Mouse (Mus musculus): ENCODE data around the gene Fmo2. TPM values are rescaled to one million over a fixed set of nuclear protein-coding genes. Genes with fewer than 3 reads are reported as not detected.

The Fmo2 gene
- total RNA-seq, 4 experiments from 2014 or later, result 39.6 to 65.4 (median 54.4) TPM

DNA sequence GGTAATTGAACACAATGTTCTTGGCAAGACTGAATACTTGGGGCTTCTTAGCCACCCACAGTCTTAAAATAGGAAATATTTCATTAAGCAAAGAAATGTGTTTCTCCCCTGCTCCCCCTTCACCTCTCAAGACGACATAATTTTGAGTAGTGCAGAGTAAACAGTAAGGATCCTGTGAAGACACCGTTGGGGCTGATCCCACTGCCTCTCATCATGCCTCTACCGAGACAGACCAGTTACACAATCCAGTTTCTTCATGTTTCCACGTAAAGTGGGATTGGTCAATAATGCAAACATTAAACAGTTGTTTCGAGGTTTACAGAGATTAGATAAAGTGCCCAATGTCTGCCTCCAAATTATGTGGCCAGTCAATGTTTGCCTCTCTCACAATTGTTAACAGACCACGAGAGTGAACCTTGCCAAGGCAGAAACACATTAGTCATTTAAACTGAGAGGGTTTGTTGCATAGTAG is 6.5 kb downstream of the Fmo2 start:
- no peak for DNase-seq (ENCODE audit: low spot score)

DNA sequence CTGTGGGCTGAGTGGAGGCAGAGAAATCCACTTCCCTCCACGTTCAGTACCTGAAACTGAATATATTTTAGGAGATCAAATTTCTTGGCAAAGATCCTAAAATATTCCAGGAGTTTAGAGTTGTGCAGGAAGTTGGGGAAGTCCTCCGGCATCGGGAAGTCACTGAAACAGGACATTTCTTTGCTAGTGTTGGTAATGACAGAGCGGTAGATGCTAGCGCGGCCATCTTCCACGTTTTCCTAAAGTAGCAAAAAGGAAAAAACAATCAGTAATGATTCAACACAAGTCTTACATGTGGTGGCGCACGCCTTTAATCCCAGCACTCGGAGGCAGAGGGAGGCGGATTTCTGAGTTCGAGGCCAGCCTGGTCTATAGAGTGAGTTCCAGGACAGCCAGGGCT is 9.9 kb downstream of the Fmo2 start:
- no peak for DNase-seq (ENCODE audit: low spot score)

DNA sequence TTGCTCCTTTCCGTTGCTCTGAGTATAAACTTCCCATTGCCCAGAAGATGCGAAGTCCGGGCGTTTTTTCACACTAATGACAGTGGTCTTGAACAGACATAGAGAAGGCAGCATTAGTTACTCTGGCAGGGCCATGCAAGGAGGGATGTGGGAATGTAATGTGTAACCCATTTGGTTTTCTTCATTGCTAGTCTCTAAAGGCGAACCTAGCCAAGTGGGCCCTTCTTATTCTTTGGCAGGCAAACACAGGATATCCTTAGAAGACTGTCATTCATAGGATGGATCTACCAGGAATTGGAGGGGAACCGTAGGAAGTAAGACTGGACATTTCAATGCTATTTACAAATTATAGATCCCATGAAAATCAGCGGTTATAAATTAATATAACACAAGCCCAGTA is 10.9 kb downstream of the Fmo2 start:
- no peak for DNase-seq (ENCODE audit: low spot score)

DNA sequence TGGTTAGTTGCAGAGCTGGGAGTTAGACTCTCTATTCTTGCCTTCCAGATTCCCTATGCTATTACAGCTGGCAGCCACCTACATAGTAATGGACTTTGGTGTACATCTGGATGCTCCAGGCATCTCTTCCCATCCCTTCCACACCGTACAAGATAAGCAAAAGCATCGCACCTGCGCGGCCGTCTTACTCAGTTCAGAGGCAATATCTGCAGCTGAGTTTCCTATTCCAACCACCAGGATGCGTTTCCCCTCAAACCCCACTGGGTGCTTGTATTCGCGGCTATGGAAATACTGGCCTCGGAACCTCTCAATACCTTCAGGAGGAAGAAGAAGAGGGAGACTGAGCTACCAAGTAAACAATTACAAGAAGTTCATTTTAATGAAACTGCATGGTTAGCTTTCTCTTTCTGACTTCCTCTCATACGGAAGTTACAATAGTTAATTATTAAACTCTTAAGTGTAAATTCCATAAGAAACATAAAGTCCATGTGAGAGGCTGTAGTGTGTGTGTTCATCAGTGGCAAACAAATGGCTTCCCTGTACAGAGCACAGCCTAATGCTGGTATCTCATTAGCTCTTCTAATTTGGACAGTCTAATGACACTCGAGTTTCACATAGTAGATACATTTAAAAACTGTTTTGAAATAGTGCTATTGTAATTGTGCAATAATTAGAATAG is 12.2 kb downstream of the Fmo2 start:
- no peak for DNase-seq (ENCODE audit: low spot score)

DNA sequence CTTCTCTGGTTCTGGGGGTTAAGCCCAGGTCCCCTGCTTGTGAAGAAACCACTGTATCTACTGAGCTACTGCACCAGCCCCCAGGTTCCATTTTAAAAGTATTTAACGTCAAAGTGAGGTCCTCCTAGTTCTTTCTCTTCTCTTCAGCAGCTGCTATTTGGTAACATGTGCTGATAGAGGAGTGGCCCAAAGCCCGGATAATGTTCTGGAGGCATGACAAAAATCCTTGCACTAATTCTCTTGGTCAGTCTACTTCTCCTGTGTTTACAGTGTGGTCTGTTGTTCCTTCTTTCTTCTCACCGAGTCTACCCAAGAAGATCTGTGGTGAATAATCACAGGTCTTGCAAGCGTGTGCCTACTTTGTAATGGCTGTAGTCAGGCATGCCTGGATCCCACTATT is 15.8 kb downstream of the Fmo2 start:
- no peak for DNase-seq (ENCODE audit: low spot score)

DNA sequence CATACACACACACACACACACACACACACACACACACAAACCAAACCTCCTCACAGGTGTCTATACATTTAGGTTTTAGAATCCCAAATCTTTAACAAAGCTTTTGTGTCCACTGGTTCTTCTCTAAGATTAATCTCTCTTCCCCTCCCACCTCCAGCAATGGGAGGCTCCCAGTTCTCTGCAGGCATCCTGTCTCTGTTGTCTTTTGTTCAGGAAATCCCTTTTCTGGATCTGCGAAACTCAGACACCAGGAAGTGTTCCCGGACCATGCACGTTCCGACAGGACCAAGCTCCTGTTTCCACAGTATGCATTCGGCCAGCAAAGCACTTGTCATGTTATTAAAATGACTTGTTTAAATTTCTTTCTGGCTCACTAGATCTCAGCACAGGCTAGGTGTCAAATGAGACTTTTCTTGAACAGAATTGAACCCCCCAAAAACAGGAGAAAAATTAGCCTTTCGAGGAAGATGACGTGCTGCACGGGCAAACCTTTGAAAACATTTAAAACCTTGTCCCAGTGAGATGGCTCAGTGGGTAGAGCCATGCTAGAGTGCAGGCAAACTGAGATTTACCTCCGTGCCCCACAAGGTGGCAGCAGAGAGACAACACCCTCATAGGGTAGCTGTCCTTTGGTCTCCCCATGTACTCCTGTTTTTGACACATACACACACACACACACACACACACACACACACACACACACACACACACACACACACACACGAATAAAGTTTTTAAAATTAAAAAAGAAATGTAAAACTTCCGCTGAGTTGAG is 18.7 kb downstream of the Fmo2 start:
- DNase-seq (ENCODE audit: low spot score), result peak; percentile 72

DNA sequence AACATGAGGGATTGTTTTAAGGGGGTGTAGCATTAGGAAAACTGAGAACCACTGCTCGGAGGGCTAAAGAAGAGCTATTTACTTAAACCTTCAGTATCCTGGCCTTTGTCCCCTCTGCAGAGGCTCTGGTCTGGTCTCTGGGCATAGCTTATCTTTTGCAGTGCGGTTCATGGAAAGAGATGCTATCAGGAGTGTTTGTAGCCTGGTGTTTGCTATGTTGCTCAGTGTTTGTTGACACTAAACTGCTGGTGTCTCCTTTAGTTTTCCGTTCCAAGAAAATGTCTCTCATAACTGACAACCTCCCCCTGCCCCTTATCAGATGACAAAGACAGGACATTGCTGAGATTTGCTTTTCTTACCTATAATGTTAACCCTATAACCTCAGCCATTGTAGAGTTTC is 23.4 kb downstream of the Fmo2 start:
- DNase-seq (ENCODE audit: low spot score), result no peak

DNA sequence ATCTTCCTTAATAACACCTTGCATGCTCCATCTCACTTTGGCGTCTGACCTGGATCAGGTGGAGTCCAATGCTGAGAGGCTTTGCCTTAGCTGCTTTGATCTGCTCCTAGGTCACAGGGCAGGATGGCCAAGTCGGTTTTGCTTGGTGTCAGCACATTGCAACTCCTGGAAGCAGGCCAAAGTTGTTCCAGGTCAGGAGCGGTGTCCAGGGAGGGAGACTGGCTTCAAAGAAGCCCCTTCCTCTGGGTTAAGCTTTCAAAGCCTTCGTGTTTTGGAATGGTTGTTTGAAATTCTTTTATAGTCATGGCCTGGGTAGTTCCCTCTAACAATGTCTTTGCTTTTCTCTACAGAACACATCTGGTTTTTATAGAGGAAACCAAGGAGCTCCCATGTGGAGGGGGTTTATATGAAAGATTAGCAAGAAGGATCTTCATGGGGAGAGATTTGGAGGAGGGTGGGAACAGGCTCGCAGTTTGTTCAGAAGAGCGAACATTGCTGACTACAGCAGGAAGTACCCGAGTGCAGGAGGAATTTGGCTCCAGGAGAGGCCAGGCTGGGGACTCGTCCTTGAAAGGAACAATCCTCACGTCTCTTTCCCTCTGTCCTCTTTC is 26.7 kb downstream of the Fmo2 start:
- no peak for DNase-seq (ENCODE audit: low spot score)

DNA sequence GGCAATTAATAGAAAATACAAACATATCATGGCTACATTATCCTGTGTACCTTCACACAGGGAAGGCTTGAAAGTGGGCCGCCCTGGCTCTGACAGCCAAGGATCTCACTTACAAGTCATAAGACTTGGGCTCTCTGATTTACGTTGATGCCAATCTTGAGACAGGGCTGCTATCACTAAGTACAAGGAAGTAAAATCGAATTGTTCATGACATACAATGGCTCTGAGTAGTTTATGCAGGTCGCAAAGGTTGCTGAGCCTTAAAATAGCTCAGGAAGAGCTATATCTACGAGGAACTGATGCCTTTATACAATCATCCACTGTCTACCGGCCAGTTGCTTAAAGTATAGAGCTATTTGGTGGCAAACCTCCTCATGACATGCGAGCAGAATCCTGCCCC is 27.5 kb downstream of the Fmo2 start:
- DNase-seq (ENCODE audit: low spot score), result no peak

DNA sequence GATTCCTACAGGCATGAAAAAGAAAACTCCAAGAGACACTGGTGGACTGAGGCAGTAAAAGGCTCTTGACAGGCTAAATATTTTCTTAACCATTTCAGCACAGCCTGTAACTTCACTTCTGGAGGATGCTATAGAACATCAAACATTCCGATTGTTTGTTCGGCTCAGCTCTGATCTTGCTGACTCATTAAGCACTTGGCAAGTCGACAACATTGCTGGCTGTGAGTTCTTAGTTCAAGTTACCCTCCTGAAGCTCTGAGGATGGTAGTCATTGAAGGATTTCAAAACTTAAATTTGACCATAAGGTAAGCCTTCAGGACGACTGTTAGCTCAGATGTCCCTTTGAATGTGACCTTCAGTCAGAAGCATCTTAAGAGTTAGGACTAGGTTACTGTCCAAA is 31.1 kb downstream of the Fmo2 start:
- DNase-seq (ENCODE audit: low spot score), result no peak

DNA sequence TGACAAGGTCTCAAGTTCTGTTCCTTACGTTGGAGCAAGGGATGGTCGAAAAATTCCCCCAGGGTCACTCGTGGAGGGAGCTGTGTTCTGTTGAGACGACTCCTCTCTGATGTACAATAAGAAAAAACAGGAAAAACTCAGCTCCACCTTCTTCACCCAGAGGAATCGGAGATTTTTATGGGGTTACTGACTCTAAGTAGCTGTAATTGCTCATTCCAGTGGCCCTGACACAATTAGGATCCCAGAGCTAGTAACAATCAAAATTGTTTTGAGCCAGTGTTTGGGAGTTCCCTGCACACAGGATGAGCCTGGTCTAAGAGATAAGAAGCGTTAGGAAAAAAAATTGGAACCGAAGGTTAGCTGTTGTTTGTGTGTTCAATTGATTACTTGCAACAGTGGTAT is 32.2 kb downstream of the Fmo2 start, which contains the start of gene Fmo1:
TSS of gene Fmo1 (minus strand) at position 331 of the 402 bp plus-strand sequence.
- DNase-seq (ENCODE audit: low spot score), result peak; percentile 68

DNA sequence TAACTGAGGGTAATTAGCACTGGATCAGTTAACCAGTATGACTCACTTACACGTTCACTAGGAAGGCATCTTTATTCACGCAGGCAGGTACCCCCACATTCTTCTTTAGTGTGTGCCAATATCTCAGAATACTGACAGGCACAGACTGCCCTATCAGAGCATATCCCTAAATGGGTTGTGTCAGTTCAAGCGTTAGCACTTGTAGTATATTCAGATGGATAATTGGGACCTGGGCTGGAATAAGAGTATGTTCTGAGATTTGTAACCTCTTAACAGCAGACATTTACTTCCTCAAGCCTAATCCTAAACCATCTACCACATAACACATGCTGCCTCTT is 33.1 kb downstream of the Fmo2 start:
- DNase-seq (ENCODE audit: low spot score), result no peak

DNA sequence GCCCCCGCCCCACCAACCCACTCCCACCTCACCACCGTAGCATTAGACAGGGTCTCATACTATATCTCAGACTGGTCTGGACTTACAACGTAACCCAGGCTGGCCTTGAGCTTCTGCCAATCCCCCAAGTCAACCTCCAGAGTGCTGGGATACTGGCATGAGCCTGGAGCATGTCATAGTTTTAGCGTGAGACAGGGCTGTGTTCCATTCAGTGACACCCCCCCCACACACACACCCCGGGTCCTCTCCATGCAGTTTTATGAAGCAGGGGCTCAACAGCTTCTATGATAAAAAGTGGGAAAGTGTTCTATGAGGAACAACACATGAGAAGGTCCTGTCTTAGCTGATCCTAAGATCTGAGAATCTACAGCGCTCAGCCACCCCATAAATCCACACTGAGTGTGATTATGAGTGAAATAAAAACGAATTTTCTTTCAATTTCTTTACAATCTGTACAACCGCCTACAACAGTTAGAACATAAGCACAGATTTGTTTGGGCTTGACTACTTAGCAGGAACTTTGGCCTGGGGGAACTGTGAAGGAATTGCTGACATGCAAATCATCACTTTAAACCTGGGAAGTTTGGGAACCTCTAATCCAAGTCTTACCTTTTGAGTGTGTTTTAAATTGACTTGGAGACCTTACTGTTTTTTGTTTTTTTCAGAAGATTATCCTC is 33.6 kb downstream of the Fmo2 start:
- DNase-seq (ENCODE audit: low spot score), result no peak

DNA sequence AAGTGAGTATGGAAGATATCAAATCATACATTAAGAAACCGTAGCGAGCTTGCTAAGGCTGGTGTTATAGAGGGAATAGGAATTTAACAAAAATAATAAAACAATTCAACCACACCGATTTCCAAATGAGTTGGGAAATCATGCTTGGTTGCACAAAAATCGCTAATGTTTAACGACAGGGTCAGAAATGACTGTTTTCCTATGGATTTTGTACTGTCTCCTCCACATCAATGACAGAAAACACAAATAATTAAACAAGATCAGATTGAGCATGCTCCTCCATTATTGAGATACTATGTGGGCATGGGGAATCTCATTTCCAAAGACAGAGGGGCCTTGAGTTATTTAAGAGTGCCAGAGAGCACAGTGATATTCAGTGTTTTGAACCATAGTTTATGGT is 34.2 kb downstream of the Fmo2 start:
- no peak for DNase-seq (ENCODE audit: low spot score)

DNA sequence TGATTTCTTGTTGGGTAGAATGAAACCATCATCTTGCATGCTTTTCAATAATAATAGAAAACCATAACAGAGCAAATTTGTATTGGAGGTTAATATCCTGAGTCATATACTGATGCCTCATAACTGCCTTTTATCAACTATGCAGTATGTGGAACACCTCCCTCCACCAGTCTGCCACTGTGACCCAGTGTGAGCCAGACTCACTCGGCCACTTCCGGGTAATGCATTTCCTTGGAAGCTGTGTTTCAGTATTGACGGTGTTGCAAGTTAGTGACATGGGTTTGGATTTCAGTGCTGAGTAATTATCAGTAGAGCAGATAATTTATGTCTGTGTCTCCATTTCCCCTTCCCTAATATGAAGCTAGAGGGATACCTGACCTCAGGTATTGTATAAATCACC is 34.9 kb downstream of the Fmo2 start:
- DNase-seq (ENCODE audit: low spot score), result no peak

DNA sequence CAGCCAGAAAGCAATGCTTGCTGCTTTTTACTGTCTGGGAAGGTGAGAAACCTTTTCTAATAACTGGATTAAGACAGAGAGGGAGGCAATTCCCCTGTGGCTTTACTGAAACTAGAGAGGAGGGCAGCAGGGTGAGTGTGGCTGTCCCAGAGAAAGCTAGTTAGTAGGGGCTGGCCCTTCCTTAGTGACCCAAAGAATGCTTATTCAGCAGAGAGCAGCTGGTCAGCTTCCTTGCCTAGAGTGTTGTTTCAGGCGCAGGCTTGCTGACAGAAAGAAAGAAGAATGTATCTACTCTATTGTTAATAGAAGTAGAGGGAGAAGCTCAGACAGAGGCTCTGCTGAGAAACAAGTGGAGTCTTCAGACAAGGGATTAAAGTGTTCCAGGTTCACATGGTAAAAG is 36.2 kb downstream of the Fmo2 start:
- DNase-seq (ENCODE audit: low spot score), result no peak

DNA sequence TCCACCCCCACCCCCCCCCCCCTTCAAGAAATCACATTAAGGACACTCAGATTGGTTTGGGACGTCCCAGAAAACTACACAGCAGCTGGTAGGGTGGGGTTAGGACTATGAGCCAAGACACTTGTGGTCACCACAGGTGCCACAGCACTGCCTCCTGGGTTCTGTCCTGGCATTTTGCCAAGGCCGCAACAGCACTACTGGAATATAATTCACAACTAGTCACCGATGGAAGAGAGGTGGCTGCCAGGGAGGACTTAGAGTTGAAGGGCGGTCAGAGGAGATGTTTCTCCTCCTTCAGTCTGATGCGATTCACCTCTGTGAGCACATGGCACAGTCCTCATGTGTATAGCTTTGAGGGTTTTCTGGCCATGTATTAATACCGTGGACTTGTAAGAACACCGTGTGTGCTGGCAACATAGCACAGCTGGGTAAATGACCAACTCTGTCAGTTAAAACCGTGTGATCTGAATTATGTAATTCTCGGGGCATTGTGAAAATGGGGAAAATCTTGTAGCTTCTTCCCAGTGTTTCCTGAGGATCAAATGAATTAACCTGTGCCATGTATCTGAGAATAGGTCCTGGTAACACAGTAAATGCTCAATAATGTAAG is 38.4 kb downstream of the Fmo2 start:
- DNase-seq (ENCODE audit: low spot score), result no peak

DNA sequence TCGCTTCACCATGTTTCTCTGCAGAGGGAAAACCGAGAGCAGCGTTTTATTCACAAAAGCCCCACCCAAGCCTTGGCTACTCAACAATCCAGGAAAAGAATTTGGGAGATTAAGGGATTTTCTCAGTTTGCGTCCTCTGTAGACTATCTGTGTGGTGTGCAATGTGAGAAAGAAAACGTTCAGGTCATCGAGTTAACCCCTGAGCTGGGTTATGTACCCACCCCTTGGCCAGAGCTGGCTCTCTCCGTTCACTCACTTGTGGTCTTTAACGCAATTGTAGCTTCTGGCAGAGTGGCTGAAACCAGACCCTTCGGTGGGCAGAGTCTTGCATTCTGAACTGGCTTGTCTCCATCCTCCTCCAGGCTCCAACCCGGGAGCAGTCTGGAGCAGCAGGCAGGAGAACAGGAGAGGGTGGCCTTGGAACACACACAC is 39.0 kb downstream of the Fmo2 start:
- no peak for DNase-seq (ENCODE audit: low spot score)

DNA sequence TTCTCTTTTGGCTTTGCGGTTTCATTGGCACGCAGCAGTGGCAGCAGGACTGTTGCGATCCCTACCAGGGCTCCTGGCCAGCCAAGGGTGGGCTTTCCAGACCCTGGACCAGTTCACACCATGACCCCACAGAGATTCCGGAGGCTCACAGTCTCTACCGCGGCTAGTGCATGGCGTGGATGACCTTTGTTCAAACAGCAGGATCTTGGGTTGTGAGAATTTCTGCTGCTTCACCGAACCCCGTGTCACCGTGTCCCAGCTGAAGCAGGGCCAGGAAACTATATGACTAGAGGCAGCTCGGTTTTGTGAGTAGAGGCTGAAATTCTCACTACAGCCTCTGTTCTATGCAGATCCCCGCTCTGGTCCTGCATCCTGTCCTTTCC is 39.8 kb downstream of the Fmo2 start:
- DNase-seq (ENCODE audit: low spot score), result no peak

DNA sequence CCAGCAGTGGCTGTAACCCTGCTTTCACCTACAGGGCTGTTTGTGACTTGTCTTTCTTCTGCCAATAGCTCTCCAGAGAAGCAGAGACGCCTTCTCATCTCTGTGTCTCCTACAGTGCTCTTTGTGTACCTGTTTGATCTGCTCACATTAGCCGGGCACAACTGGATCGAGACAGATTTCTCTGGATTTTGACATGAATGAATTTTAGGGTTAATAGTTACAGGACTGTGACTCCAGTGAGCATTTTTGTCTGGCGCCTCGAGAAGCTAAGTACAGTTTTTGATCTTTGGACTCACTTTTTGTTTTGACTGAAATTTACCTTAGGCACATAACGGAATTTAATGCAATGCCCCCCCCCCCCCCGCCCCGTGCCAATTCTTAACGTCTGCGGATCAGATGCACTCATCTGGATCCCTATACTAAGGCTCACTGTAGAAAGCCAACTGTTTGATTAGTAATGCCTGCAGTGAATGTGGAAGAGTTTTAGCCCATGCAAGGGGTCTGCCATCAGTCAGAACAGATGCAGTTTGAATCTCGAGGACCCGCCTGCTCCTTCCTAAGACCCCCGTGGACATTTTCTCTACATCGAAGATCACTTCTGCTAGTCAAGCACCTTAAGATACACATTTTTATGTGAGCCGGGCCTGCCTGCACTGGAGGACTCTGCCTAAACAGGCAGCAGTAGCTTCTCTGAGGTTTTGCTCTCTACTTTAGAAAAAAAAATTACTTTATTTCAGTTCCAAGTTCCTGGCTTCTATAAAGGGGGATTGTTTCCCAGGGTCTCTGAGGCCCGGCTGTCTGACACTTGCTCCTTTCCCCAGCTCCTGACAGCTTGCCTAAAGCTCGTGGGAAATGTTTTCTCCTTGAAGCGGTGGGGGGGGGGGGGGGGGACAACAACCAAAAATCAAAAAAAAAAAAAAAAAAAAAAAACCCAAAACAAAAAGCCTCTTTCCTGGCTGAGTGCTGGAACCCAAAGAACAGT is 40.5 kb downstream of the Fmo2 start:
- no peak for DNase-seq (ENCODE audit: low spot score)
